Mouse (Mus musculus): Measurements from ENCODE around the gene Acsl3. TPM values are rescaled to one million over a fixed set of nuclear protein-coding genes. Genes with fewer than 3 reads are reported as not detected.
A peak's percentile ranks its signal among the peaks of the same experiment; 100 is the strongest.

Acsl3 gene
- polyA plus RNA-seq (2014; fragmentation: Nextera tagmentation; extraction: Ambion mirVana), result 45.3 and 54.7 TPM in 2 replicates

DNA sequence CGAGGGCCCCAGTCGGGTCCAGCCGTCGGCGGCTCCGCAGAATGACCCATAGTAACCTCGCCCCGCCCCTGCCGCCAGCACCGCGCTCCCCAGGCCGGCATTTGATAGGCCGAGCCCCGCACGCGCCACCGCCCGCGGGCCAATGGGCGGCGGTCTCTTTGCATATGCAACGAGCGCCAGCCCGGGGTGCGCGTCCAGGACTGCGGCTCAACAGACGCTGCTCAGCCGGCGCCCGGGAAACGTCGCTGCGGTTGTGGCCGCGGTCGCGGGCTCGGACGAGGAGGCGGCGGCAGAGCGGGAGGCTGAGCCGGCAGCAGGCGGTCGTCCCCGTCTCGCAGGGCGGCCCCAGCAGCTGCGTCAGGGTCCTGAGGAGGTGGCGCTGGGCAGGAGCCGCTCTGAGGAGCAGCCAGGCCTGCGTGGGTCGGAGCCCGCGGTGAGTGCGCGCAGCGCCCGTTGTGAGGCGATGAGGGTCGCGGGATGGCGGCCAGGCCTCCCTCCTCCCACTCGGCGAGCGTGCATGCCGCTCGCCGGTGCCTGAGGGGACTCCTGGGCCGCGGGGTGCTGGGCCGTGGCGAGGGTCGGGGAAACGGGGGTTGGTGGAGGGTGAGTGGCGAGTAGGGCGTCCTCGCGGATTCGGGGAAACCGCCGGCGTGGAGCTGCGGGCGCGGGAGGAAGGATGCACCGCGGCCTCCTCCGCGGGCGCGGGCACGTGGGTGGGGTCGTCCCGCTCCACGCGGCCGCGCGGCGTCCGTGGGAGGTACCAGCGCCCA is at the start of gene Acsl3, which contains the start of gene Utp14b:
Acsl3 (plus strand) TSS at position 155 of the 770 bp plus-strand sequence.
Utp14b (plus strand) TSS at position 368 of the 770 bp plus-strand sequence.
- peak; percentile 100 for ATAC-seq (replicated peaks; ENCODE audit: low FRiP score)

DNA sequence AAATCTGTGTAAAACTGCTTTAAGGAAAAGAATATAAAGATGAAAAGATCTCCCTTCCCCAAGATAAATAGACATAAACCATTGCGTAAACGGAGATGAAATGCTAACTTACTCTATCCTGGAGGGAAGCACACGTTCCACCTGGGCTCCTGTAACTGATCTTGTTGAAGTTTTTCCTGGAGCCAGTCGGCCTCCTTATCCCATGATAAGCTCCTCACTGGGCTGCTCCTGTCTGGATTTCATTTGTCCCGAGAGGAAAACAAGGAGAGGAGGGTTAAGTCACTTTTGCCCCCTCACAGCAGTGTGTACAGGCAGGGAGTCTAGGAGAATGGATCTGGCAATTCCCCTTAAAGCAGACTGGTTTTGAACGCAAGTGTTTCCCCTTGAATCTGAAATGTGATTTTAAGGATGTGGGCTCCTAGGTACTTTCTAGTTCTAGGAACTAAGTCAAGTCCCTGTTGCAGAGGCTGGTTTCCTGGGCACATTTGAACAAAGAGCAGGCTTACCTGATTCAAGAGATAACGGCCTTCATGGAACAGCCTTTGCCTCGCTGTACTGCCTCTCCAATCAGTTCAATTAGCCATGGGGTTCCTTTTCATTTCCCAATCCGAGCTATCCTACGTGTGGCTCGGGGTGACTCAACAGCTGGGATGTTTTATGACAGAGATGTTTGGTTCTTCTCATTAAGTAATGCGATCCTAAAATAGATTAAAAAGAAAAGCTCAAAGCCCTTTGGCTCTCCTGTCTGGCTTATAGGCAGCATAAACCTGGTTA is 48.3 kb upstream of the Acsl3 start:
- ATAC-seq (replicated peaks; ENCODE audit: low FRiP score) (no peak), DNase-seq (ENCODE audit: low spot score) (no peak)
- no peaks in the 10 kb centered on the region for H3K9me3 ChIP-seq (ENCODE audit: control insufficient read depth, low read length)
- H3K4me2 ChIP-seq, result no peak overlapping the region
- no peak overlapping the region for H3K27ac ChIP-seq (ENCODE audit: low read depth, low read length)
- no peak overlapping the region for H3K4me3 ChIP-seq (ENCODE audit: low read depth, low read length)
- no peak overlapping the region for H3K9ac ChIP-seq (ENCODE audit: low read depth, low read length)
- no peaks in the 10 kb centered on the region for H3K4me1 ChIP-seq (replicated peaks; ENCODE audit: control insufficient read depth, insufficient read depth, low read length)
- WGBS, result 39% methylated on average over 12 of the region's 12 CpGs
- no peaks in the 10 kb centered on the region for H3K27me3 ChIP-seq (replicated peaks; ENCODE audit: control insufficient read depth, insufficient read depth, low read length)
- no peaks in the 10 kb centered on the region for H3K36me3 ChIP-seq (ENCODE audit: control insufficient read depth, insufficient read depth, low read length)

More for the DNA sequence above, at the start of gene Acsl3, which contains the start of gene Utp14b:
- peak within 1 kb of the TSS; percentile 69 for H3K4me2 ChIP-seq
- H3K4me3 ChIP-seq (ENCODE audit: low read depth, low read length), result peak within 1 kb of the TSS; percentile 94
- H3K27me3 ChIP-seq (replicated peaks; ENCODE audit: control insufficient read depth, insufficient read depth, low read length), result no peaks in the 10 kb centered on the region
- no peaks in the 10 kb centered on the region for H3K9me3 ChIP-seq (ENCODE audit: control insufficient read depth, low read length)
- no peaks in the 10 kb centered on the region for H3K36me3 ChIP-seq (ENCODE audit: control insufficient read depth, insufficient read depth, low read length)
- peak; percentile 94 for DNase-seq (ENCODE audit: low spot score)
- H3K9ac ChIP-seq (ENCODE audit: low read depth, low read length), result peak within 1 kb of the TSS; percentile 97
- under 1% methylated on average over 96 of the region's 104 CpGs for WGBS
- peak within 1 kb of the TSS; percentile 88 for H3K27ac ChIP-seq (ENCODE audit: low read depth, low read length)
- H3K4me1 ChIP-seq (replicated peaks; ENCODE audit: control insufficient read depth, insufficient read depth, low read length), result peaks cover 15% of the 10 kb centered on the region

DNA sequence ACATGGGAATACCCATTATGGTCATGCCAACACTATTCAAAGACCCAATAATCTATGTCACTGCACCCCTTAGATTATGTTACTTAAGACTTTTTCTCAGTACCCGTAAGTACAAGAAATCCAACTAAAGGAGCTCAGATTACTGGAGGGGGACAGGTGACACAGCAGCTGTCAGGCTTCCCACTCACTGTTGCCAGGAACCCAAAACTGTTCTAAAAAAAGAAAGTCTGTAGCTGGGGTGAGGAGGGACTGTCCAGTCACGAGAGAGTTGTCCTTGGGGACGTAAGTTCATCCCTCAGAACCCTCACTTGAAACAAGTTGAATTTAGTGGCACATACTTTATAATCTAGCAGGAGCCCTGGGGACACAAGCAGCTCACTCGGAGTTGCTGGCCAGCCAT is 46.6 kb upstream of the Acsl3 start:
- no peaks in the 10 kb centered on the region for H3K36me3 ChIP-seq (ENCODE audit: control insufficient read depth, insufficient read depth, low read length)
- no peaks in the 10 kb centered on the region for H3K27me3 ChIP-seq (replicated peaks; ENCODE audit: control insufficient read depth, insufficient read depth, low read length)
- no peaks in the 10 kb centered on the region for H3K9me3 ChIP-seq (ENCODE audit: control insufficient read depth, low read length)
- H3K4me1 ChIP-seq (replicated peaks; ENCODE audit: control insufficient read depth, insufficient read depth, low read length), result no peaks in the 10 kb centered on the region
- H3K4me3 ChIP-seq (ENCODE audit: low read depth, low read length), result no peak overlapping the region
- no peak overlapping the region for H3K9ac ChIP-seq (ENCODE audit: low read depth, low read length)
- ATAC-seq (replicated peaks; ENCODE audit: low FRiP score) (no peak), DNase-seq (ENCODE audit: low spot score) (no peak)
- 64% methylated on average over 4 of the region's 4 CpGs for WGBS
- H3K27ac ChIP-seq (ENCODE audit: low read depth, low read length), result no peak overlapping the region
- no peak overlapping the region for H3K4me2 ChIP-seq

DNA sequence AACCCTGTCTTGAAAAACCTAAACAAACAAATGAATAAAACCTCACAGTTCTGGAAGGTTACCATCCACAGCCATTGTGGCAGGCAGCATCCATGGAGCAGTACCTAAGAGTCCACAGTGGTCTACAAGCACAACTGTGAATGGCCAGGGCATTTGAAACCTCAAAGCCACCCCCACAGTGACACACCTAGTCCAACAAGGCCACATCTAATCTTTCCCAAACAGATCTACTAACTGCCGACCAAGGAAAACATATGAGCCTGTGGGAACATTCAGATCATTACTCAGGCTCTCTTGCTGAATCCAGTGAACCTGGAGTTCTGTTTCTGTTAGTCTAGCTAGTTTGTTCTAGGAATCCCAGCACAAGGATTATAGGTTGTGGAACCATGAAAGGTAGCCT is 44.7 kb upstream of the Acsl3 start:
- Histone ChIP-seq H3K27ac (ENCODE audit: low read depth, low read length) (no peak overlapping the region), H3K4me1 (replicated peaks; ENCODE audit: control insufficient read depth, insufficient read depth, low read length) (no peaks in the 10 kb centered on the region), H3K4me3 (ENCODE audit: low read depth, low read length) (no peak overlapping the region), H3K9ac (ENCODE audit: low read depth, low read length) (no peak overlapping the region), H3K27me3 (replicated peaks; ENCODE audit: control insufficient read depth, insufficient read depth, low read length) (no peaks in the 10 kb centered on the region), H3K4me2 (no peak overlapping the region), H3K9me3 (ENCODE audit: control insufficient read depth, low read length) (no peaks in the 10 kb centered on the region), H3K36me3 (ENCODE audit: control insufficient read depth, insufficient read depth, low read length) (no peaks in the 10 kb centered on the region)
- WGBS, result 35% methylated on average over 1 of the region's 1 CpGs
- DNase-seq (ENCODE audit: low spot score), result no peak
- no peak for ATAC-seq (replicated peaks; ENCODE audit: low FRiP score)

DNA sequence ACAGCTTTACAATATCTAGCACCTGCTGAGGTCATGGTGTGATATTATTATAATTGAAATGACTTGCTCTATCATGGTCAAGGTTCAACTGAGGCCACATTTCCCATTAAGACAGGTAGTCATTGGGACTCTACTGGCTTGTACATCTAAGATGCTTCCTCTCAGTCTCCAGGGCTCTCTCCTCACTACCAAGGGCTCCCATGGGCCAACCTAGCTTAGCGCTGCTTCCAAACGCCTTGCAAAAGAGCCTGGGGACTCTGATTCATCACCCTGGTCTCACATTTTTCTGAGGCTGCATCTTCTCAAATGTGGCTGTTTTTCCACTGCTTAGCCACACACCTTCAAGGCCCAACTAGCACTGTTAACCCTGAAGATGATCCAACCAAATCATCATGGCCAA is 33.3 kb upstream of the Acsl3 start:
- no peak overlapping the region for H3K4me2 ChIP-seq
- 88% methylated on average over 2 of the region's 2 CpGs for WGBS
- no peaks in the 10 kb centered on the region for H3K27me3 ChIP-seq (replicated peaks; ENCODE audit: control insufficient read depth, insufficient read depth, low read length)
- H3K9me3 ChIP-seq (ENCODE audit: control insufficient read depth, low read length), result no peaks in the 10 kb centered on the region
- H3K4me1 ChIP-seq (replicated peaks; ENCODE audit: control insufficient read depth, insufficient read depth, low read length), result no peaks in the 10 kb centered on the region
- no peak overlapping the region for H3K9ac ChIP-seq (ENCODE audit: low read depth, low read length)
- no peak overlapping the region for H3K27ac ChIP-seq (ENCODE audit: low read depth, low read length)
- H3K36me3 ChIP-seq (ENCODE audit: control insufficient read depth, insufficient read depth, low read length), result no peaks in the 10 kb centered on the region
- H3K4me3 ChIP-seq (ENCODE audit: low read depth, low read length), result no peak overlapping the region
- DNase-seq (ENCODE audit: low spot score) (no peak), ATAC-seq (replicated peaks; ENCODE audit: low FRiP score) (no peak)

DNA sequence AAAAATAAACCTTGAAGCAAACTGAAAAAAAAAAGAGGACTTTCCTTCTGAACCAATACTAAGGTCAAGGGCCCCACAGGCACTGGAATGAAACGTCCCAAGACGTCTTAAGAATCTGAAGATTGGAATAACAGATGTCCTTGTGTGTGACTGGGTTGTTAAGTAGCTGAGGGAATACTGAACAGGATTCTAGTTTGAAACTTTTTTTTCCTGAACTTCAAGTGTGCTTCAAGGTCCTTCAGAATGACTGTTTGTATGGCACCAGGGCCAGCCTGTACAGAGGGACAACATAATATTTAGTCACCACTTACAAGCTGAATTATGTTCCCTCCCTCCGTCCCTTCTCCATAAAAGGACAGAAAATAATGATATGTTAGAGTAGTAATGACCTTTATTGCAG is 23.1 kb upstream of the Acsl3 start:
- H3K4me2 ChIP-seq, result no peak overlapping the region
- no peaks in the 10 kb centered on the region for H3K27me3 ChIP-seq (replicated peaks; ENCODE audit: control insufficient read depth, insufficient read depth, low read length)
- H3K27ac ChIP-seq (ENCODE audit: low read depth, low read length), result no peak overlapping the region
- no peaks in the 10 kb centered on the region for H3K36me3 ChIP-seq (ENCODE audit: control insufficient read depth, insufficient read depth, low read length)
- H3K4me3 ChIP-seq (ENCODE audit: low read depth, low read length), result no peak overlapping the region
- DNase-seq (ENCODE audit: low spot score) (no peak), ATAC-seq (replicated peaks; ENCODE audit: low FRiP score) (no peak)
- WGBS, result 78% methylated on average over 3 of the region's 3 CpGs
- no peaks in the 10 kb centered on the region for H3K4me1 ChIP-seq (replicated peaks; ENCODE audit: control insufficient read depth, insufficient read depth, low read length)
- H3K9me3 ChIP-seq (ENCODE audit: control insufficient read depth, low read length), result no peaks in the 10 kb centered on the region
- no peak overlapping the region for H3K9ac ChIP-seq (ENCODE audit: low read depth, low read length)

DNA sequence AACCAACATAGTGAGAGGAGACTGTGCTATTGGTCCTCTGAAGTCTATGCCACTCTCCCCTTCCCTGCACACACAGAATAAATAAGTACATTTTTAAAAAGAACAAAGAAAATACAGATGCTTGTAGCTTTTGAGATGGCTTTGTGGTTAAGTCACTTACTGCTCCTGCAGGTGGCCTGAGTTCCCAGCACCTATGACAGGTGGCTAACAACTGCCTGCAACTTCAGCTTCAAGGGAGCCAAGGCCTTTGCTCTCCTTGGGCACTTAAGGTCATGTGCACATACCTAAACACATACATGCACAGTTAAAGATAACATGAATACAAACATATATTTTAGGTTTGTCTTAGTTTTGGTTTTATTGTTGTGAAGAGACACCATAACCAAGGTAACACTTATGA is 16.8 kb upstream of the Acsl3 start:
- no peak overlapping the region for H3K4me2 ChIP-seq
- DNase-seq (ENCODE audit: low spot score), result no peak
- H3K27me3 ChIP-seq (replicated peaks; ENCODE audit: control insufficient read depth, insufficient read depth, low read length), result no peaks in the 10 kb centered on the region
- H3K36me3 ChIP-seq (ENCODE audit: control insufficient read depth, insufficient read depth, low read length), result no peaks in the 10 kb centered on the region
- no peak overlapping the region for H3K4me3 ChIP-seq (ENCODE audit: low read depth, low read length)
- H3K9ac ChIP-seq (ENCODE audit: low read depth, low read length), result no peak overlapping the region
- H3K4me1 ChIP-seq (replicated peaks; ENCODE audit: control insufficient read depth, insufficient read depth, low read length), result no peaks in the 10 kb centered on the region
- H3K9me3 ChIP-seq (ENCODE audit: control insufficient read depth, low read length), result no peaks in the 10 kb centered on the region
- ATAC-seq (replicated peaks; ENCODE audit: low FRiP score), result no peak
- H3K27ac ChIP-seq (ENCODE audit: low read depth, low read length), result no peak overlapping the region

DNA sequence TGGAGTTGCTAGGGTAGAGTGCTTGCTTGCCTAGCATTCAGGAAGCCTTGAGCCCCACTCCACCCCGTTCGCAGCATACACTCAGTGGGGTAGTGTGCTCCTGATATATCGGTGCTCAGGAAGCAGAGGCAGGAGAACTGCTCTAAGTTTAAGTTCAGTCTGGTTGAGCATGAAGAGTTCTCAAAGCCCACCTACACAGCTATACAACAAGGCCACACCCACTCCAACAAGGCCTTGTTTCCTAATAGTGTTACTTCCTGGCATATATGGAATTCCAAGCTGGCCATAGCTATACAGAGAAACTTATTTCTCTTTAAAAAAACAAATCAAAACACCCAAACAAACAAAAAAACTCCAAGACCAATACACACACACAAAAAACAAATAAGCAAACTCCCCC is 15.8 kb upstream of the Acsl3 start:
- Histone ChIP-seq H3K4me2 (no peak overlapping the region), H3K4me3 (ENCODE audit: low read depth, low read length) (no peak overlapping the region), H3K4me1 (replicated peaks; ENCODE audit: control insufficient read depth, insufficient read depth, low read length) (no peaks in the 10 kb centered on the region), H3K27ac (ENCODE audit: low read depth, low read length) (no peak overlapping the region), H3K9ac (ENCODE audit: low read depth, low read length) (no peak overlapping the region), H3K36me3 (ENCODE audit: control insufficient read depth, insufficient read depth, low read length) (no peaks in the 10 kb centered on the region), H3K9me3 (ENCODE audit: control insufficient read depth, low read length) (no peaks in the 10 kb centered on the region), H3K27me3 (replicated peaks; ENCODE audit: control insufficient read depth, insufficient read depth, low read length) (no peaks in the 10 kb centered on the region)
- DNase-seq (ENCODE audit: low spot score), result no peak
- ATAC-seq (replicated peaks; ENCODE audit: low FRiP score), result no peak
- WGBS, result 77% methylated on average over 3 of the region's 3 CpGs
